Mouse (Mus musculus): ENCODE data around the gene Ift140.

Gene Ift140

GRCm38 (mm10) chr17:25015655-25016291, at the start of gene Ift140, which contains the start of gene Cramp1l:
Gene Ift140, plus strand, starts transcription at chr17:25016085.
Gene Cramp1l, minus strand, starts transcription at chr17:25015788.
- DNase-seq, result peak; percentile 99

GRCm38 (mm10) chr17:24987221-24987620, 28.7 kb upstream of the Ift140 start:
- DNase-seq, result no peak

- DNase-seq, result no peak
Measured at GRCm38 (mm10) chr17:24994721-24995120, 21.2 kb upstream of the Ift140 start.

- DNase-seq, result no peak
Measured at GRCm38 (mm10) chr17:25005102-25005501, 10.8 kb upstream of the Ift140 start.

- no peak for DNase-seq
Measured at GRCm38 (mm10) chr17:25007480-25007879, 8.4 kb upstream of the Ift140 start.

GRCm38 (mm10) chr17:25013606-25014501, 2.0 kb upstream of the Ift140 start:
- no peak for DNase-seq

- DNase-seq, result peak; percentile 46
Measured at GRCm38 (mm10) chr17:25014841-25015570, 879 bp upstream of the Ift140 start.

- DNase-seq, result peak; percentile 44
Measured at GRCm38 (mm10) chr17:25016292-25017132, 627 bp downstream of the Ift140 start.

- no peak for DNase-seq
Measured at GRCm38 (mm10) chr17:25036183-25036582, 20.3 kb downstream of the Ift140 start.

GRCm38 (mm10) chr17:25044879-25045278, 29.0 kb downstream of the Ift140 start:
- DNase-seq, result no peak

- DNase-seq, result no peak
Measured at GRCm38 (mm10) chr17:25045281-25045680, 29.4 kb downstream of the Ift140 start.

- no peak for DNase-seq
Measured at GRCm38 (mm10) chr17:25047143-25047542, 31.3 kb downstream of the Ift140 start.

GRCm38 (mm10) chr17:25053274-25053673, 37.4 kb downstream of the Ift140 start:
- DNase-seq, result no peak

- DNase-seq, result no peak
Measured at GRCm38 (mm10) chr17:25057041-25057440, 41.2 kb downstream of the Ift140 start.

GRCm38 (mm10) chr17:25063261-25063660, 47.4 kb downstream of the Ift140 start:
- no peak for DNase-seq

- no peak for DNase-seq
Measured at GRCm38 (mm10) chr17:25063872-25064271, 48.0 kb downstream of the Ift140 start.

- DNase-seq, result no peak
Measured at GRCm38 (mm10) chr17:25064351-25064750, 48.5 kb downstream of the Ift140 start.

- no peak for DNase-seq
Measured at GRCm38 (mm10) chr17:25065189-25065588, 49.3 kb downstream of the Ift140 start.

- no peak for DNase-seq
Measured at GRCm38 (mm10) chr17:25066595-25066994, 50.7 kb downstream of the Ift140 start.

GRCm38 (mm10) chr17:25067442-25067851, 51.6 kb downstream of the Ift140 start:
- no peak for DNase-seq

- DNase-seq, result no peak
Measured at GRCm38 (mm10) chr17:25068690-25069089, 52.8 kb downstream of the Ift140 start.

- DNase-seq, result peak; percentile 66
Measured at GRCm38 (mm10) chr17:25076906-25077305, 61.0 kb downstream of the Ift140 start.

Data from cerebellum, adult 9-10 months (tissue).